In genomic region chr15:103090280-103091164, GRCm38 (mm10) we compare ENCODE assay signal across 11 mouse cellular contexts.
A peak's percentile ranks its signal among the peaks of the same experiment; 100 is the strongest.
DNase-seq lines count a peak whose midpoint lies in the region; ATAC-seq and TF ChIP-seq lines count a peak whose summit lies in the region.
"Had no signal": no experiment of that assay in that cellular context is flagged by ENCODE, and none has a peak within 500 bp of the region (broad histone marks: within the 10 kb centered on the region; RNA-seq: fewer than 3 reads in every experiment).

No protein-coding gene starts in this region.

- peaks cover 50% of the 10 kb centered on the region for H3K27me3 ChIP-seq in hindbrain, embryonic 13.5 days
- peaks cover 71% of the 10 kb centered on the region for H3K27me3 ChIP-seq in hindbrain, embryonic 12.5 days
- no peaks in the 10 kb centered on the region for H3K27me3 ChIP-seq in kidney, adult 2 months (replicated peaks; ENCODE audit: control insufficient read depth, insufficient read depth, low read length)
- no peaks in the 10 kb centered on the region for H3K27me3 ChIP-seq in neural tube, embryonic 14.5 days (ENCODE audit: control insufficient read depth, insufficient read depth, low read length)

- DNase-seq in right cerebral cortex, adult 18-20 months, result peak; percentile 41
- DNase-seq in right cerebral cortex, postnatal 36 days (ENCODE audit: low spot score in 2 of 2), result no peak
- DNase-seq in kidney, adult 2 months, result peak; percentile 78
- no peak for DNase-seq in spleen, postnatal 10 days (ENCODE audit: low spot score in 2 of 2)
- no peak for DNase-seq in thymus, postnatal 0 days (ENCODE audit: low spot score)
- DNase-seq: embryo, embryonic 11 days; lung, postnatal 14 days; midbrain, embryonic 14.5 days had no signal

- no peak for TF ChIP-seq CTCF in kidney, adult 2 months (conservative IDR thresholded peaks at IDR 0.05; ENCODE audit: insufficient read depth, insufficient read length, low read depth, low read length)

- no peak overlapping the region for H3K9ac ChIP-seq in hindbrain, embryonic 13.5 days
- no peak overlapping the region for H3K9ac ChIP-seq in hindbrain, embryonic 12.5 days
- H3K9ac ChIP-seq in neural tube, embryonic 14.5 days (replicated peaks; ENCODE audit: low read depth, low read length), result no peak overlapping the region

- peaks cover 4% of the 10 kb centered on the region; the same call in 1 of the 2 replicates for H3K36me3 ChIP-seq in hindbrain, embryonic 13.5 days
- H3K36me3 ChIP-seq in hindbrain, embryonic 12.5 days, result no peaks in the 10 kb centered on the region
- H3K36me3 ChIP-seq in kidney, adult 2 months (ENCODE audit: control insufficient read depth, insufficient read depth, low read length), result no peaks in the 10 kb centered on the region
- H3K36me3 ChIP-seq in neural tube, embryonic 14.5 days (ENCODE audit: control insufficient read depth, insufficient read depth, low read length), result no peaks in the 10 kb centered on the region

- peak overlapping the region; percentile 56 for H3K27ac ChIP-seq in hindbrain, embryonic 13.5 days
- no peak overlapping the region for H3K27ac ChIP-seq in hindbrain, embryonic 12.5 days
- no peak overlapping the region for H3K27ac ChIP-seq in kidney, adult 2 months (ENCODE audit: insufficient read depth, low read depth, low read length)
- H3K27ac ChIP-seq in neural tube, embryonic 14.5 days (ENCODE audit: low read depth, low read length), result no peak overlapping the region

- no peak for TF ChIP-seq POLR2A in kidney, adult 2 months (IDR thresholded peaks at IDR 0.05; ENCODE audit: low read depth, low read length)

- no peaks in the 10 kb centered on the region for H3K9me3 ChIP-seq in hindbrain, embryonic 13.5 days
- no peaks in the 10 kb centered on the region for H3K9me3 ChIP-seq in hindbrain, embryonic 12.5 days (replicated peaks)
- no peaks in the 10 kb centered on the region for H3K9me3 ChIP-seq in neural tube, embryonic 14.5 days (ENCODE audit: control insufficient read depth, low read length)

- H3K4me3 ChIP-seq in hindbrain, embryonic 13.5 days, result no peak overlapping the region
- no peak overlapping the region for H3K4me3 ChIP-seq in hindbrain, embryonic 12.5 days
- H3K4me3 ChIP-seq in kidney, adult 2 months (ENCODE audit: insufficient read depth, low read depth, low read length), result no peak overlapping the region
- no peak overlapping the region for H3K4me3 ChIP-seq in neural tube, embryonic 14.5 days (ENCODE audit: low read depth, low read length)

- 54% methylated on average over 6 of the region's 6 CpGs for WGBS in hindbrain, embryonic 13.5 days
- 55% methylated on average over 6 of the region's 6 CpGs for WGBS in hindbrain, embryonic 12.5 days
- WGBS in kidney, adult 2 months, result 43% methylated on average over 6 of the region's 6 CpGs
- WGBS in neural tube, embryonic 14.5 days, result 54% methylated on average over 6 of the region's 6 CpGs

- H3K4me1 ChIP-seq in hindbrain, embryonic 13.5 days (replicated peaks), result peaks cover 60% of the 10 kb centered on the region
- H3K4me1 ChIP-seq in hindbrain, embryonic 12.5 days, result peaks cover 18% of the 10 kb centered on the region
- peaks cover 15% of the 10 kb centered on the region; the same call in 1 of the 2 replicates for H3K4me1 ChIP-seq in kidney, adult 2 months (ENCODE audit: control insufficient read depth, insufficient read depth, low read length)
- peaks cover 57% of the 10 kb centered on the region for H3K4me1 ChIP-seq in neural tube, embryonic 14.5 days (ENCODE audit: control insufficient read depth, insufficient read depth, low read length)

- no peak overlapping the region for H3K4me2 ChIP-seq in hindbrain, embryonic 13.5 days
- no peak overlapping the region for H3K4me2 ChIP-seq in hindbrain, embryonic 12.5 days (replicated peaks)
- no peak overlapping the region for H3K4me2 ChIP-seq in neural tube, embryonic 14.5 days (ENCODE audit: low read depth, low read length)

- peak; percentile 36 for ATAC-seq in hindbrain, embryonic 13.5 days (ENCODE audit: low FRiP score)
- ATAC-seq in hindbrain, embryonic 12.5 days (ENCODE audit: low FRiP score), result no peak
- ATAC-seq in neural tube, embryonic 14.5 days (ENCODE audit: low read depth), result peak; percentile 36; the same call in 1 of the 2 replicates

Comparison
In these comparisons a context has a peak if more than half of its experiments do, and no peak if none do; other contexts are left out.
1. DNase-seq: peak in right cerebral cortex, adult 18-20 months (single experiment) and kidney, adult 2 months (single experiment); none in right cerebral cortex, postnatal 36 days (0 of 2), spleen, postnatal 10 days (0 of 2) and thymus, postnatal 0 days (single experiment).